Mouse (Mus musculus) T-helper 17 cell (primary cell): Measurements from ENCODE around the gene Best1.

Experiments
- in situ Hi-C, 2 experiments: fragments of 300-600 bp; cut with MboI, MseI; formaldehyde crosslinking; loops; 1 replicate in 1 of 2; 2 replicates in 1 of 2; pipeline ENCODE4 v1.15.1; 2025; ENCODE audit warnings: high pct_unique_total_duplicates in 2 of 2

The Best1 gene

DNA sequence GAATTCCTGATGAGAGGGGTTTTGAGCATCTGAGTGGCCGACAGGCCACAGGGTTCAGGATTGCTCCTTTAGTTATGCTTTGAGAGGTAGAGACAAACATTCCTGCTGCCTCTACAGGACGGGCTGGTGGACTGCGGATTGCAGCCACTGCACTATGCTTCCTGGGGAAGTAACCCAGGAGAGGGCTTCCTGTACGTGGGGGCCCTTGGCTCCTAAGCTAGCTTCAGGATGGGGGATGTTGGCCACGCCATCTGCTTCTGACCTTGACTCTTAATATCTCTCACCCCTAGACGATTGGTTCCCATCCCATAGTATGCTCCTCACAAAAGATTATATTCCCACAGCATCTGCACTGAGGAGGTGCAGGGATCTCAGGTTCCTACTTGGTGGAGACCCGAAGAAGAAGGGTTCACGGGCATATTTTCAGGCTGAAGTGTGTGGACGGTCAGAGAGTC lies 21.9 kb upstream of the Best1 start:
- in situ Hi-C loops: loop anchor here in 1 of 2 experiments (25.0 kb wide), 1 partner anchor 886 kb away; the partner anchor contains the start of gene Asrgl1

GRCm38 (mm10) chr19:10022414-10023303 lies 21.2 kb upstream of the Best1 start:
- in situ Hi-C loops: loop anchor here in 1 of 2 experiments (25.0 kb wide), 1 partner anchor 885 kb away; the partner anchor contains the start of gene Asrgl1

DNA sequence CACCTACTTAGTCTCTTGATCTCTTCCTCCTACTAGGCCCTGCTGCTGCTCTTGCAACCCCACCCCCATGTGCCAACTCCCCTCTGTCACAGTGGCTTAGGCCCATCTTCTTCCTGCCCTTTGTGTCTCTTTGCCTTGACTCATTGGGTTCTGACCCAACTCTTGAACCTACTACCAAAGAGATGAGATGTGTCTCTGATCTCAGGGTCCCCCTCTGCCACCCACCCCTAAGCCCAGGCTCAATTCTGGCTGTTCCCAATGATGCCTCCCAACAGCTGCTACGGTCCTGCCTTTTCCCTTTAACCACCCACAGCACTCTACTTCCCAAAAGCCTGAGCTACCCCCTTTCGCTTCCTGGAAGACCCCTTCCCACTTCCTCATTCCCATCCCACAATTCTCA lies 20.5 kb upstream of the Best1 start:
- in situ Hi-C loops: loop anchor here in 1 of 2 experiments (25.0 kb wide), 1 partner anchor 885 kb away; the partner anchor contains the start of gene Asrgl1

GRCm38 (mm10) chr19:10019214-10019760 lies 17.9 kb upstream of the Best1 start:
- in situ Hi-C loops: loop anchor here in 1 of 2 experiments (25.0 kb wide), 1 partner anchor 882 kb away; the partner anchor contains the start of gene Asrgl1

DNA sequence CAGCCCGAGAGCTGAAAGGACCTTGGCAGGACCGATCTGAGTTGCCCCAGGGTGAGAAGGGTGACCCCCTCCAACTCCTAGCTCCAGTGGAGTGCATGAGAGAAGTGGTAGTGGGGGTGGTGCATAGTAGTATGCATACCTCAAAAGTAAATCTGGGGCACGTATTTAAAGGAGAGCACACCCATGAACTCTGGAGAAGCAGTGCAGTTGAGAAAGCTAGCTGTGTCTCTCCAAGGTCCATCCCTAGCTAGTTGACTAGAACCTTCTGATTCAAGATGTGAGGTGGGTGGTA lies 17.0 kb upstream of the Best1 start:
- in situ Hi-C loops: loop anchor here in 1 of 2 experiments (25.0 kb wide), 1 partner anchor 881 kb away; the partner anchor contains the start of gene Asrgl1

DNA sequence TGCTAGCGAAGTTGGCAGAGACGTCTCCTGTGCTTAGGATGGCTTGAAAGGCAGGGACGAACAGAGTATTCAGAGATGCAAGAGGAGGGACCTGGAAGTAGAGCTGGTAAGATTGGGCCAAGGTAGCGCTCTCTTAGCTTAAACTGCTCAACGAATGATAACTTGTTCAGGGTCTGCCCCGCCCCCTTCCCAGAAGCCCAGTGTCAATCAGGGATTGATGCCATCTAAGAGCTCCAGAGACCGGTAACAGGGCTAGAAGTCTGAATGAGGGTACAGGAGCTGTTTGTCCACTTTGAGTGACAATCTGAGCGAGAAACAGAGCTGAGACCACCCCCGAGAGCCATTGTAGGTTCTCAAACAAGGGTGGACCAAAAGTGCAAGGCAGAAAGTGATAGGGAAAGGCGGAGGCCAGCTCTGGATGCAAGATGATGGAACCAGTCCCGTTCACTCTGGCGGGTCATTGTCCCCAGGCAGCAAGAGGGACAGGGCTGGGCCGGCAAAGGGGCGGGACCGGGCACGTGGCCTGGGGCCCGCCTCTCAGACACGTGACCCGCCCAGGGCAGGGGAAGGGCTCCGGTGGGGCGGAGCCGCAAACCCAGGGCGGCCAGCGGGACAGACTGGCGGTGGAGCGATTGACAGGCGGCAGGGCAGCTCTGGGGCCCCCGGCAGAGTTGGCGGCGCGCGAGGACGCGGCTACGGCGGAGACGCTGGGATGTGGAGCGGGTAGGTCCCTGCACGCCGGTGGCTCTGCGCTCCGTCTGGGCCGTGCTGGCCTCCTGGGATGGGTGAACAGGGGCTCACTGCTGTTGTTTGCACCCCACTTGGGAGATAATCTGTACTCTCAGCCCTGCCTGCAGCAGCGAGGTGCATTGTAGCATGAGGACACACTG lies 16.4 kb upstream of the Best1 start:
- in situ Hi-C loops: loop anchor here in 1 of 2 experiments (25.0 kb wide), 1 partner anchor 881 kb away; the partner anchor contains the start of gene Asrgl1

- in situ Hi-C loops: loop anchor here in 1 of 2 experiments (25.0 kb wide), 1 partner anchor 879 kb away; the partner anchor contains the start of gene Asrgl1
Measured at GRCm38 (mm10) chr19:10016151-10016550, 14.7 kb upstream of the Best1 start.

DNA sequence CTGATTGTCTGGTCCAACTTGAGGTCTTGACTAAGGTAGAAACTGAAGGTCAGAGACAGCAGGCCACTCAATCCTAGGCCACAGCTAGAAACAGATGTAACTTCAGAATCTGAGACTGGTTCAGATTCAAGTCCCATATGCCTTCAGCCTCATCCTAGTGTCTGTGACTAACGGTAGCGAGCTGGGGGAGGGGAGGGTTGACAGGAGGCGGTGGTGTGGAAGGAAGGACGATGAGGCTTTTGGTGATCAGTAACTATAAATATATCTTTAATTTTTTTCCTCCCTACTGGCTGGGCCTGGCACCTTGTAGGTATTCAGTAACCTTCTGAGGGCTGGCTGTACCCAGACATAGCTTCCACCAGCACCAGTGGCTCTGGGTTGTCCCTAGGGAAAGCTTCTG lies 14.0 kb upstream of the Best1 start:
- in situ Hi-C loops: loop anchor here in 1 of 2 experiments (25.0 kb wide), 1 partner anchor 878 kb away; the partner anchor contains the start of gene Asrgl1

DNA sequence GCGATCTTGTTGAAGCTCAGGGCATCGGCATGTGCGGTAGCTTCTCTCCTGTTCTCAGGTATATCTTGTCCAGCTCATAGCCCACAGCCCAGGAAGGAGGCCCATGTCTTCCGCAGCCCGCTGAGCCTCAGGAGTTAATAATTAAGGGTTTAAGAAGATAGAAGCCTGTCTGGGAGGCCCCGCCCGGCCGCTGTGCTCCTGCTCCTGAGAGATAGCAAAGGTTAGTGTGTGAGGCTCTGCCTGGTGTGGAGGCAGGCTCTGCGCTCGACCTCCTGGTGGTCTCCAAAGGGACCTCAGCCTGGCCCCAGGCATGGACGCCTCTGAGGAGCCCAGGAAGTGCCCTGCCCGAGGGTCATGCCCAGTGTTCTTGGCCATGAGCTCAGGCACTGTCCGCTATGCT lies 13.4 kb upstream of the Best1 start:
- in situ Hi-C loops: loop anchor here in 1 of 2 experiments (25.0 kb wide), 1 partner anchor 878 kb away; the partner anchor contains the start of gene Asrgl1

- in situ Hi-C loops: loop anchor here in 1 of 2 experiments (25.0 kb wide), 1 partner anchor 877 kb away; the partner anchor contains the start of gene Asrgl1
Measured at GRCm38 (mm10) chr19:10013913-10014312, 12.5 kb upstream of the Best1 start.

GRCm38 (mm10) chr19:10013348-10013747 lies 11.9 kb upstream of the Best1 start:
- in situ Hi-C loops: loop anchor here in 1 of 2 experiments (25.0 kb wide), 1 partner anchor 876 kb away; the partner anchor contains the start of gene Asrgl1

GRCm38 (mm10) chr19:10012827-10013278 lies 11.4 kb upstream of the Best1 start:
- in situ Hi-C loops: loop anchor here in 1 of 2 experiments (25.0 kb wide), 1 partner anchor 876 kb away; the partner anchor contains the start of gene Asrgl1

GRCm38 (mm10) chr19:10011408-10011807 lies 10.0 kb upstream of the Best1 start:
- in situ Hi-C loops: loop anchor here in 1 of 2 experiments (25.0 kb wide), 1 partner anchor 874 kb away; the partner anchor contains the start of gene Asrgl1

DNA sequence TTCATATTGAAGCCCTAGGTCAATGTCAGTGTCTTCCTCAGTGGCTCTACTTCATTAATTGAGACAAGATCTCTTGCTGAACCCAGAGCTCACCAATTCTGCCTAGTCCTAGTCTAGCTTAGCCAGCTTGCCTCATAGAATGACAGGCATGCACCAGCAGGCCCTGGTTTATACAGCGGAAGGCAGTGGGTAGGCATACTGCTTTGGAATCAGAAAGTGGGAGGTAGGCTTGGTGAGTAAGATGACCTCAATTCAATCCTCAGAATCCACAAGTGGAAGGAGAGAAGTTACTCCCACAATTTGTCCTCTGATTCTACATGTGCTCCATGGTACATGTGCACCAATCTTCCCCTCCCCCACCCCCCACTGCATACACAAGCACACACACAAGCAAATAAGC lies 2.3 kb upstream of the Best1 start:
- in situ Hi-C loops: loop anchor here in 1 of 2 experiments (25.0 kb wide), 1 partner anchor 866 kb away; the partner anchor contains the start of gene Asrgl1

DNA sequence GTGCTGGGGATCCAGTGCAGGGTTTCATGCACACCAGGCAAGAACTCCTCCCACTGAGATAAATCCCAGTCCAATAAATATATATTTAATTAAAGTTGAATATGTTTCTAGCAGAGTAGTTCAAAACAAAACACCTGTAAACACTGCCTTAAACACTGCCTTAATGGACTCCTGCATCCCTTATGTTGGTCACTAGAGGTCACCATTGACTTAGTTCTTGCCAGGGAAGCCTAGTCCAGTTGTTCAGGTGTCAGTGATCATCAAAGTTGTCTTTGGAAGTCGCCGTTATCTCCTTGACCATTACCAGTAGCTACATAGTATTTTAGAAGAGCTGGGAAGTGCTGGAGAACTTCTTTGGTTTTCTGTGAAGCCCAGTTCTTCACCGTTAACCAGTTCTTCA lies 1.1 kb downstream of the Best1 start:
- in situ Hi-C loops: loop anchor here in 1 of 2 experiments (25.0 kb wide), 1 partner anchor 863 kb away; the partner anchor contains the start of gene Asrgl1

DNA sequence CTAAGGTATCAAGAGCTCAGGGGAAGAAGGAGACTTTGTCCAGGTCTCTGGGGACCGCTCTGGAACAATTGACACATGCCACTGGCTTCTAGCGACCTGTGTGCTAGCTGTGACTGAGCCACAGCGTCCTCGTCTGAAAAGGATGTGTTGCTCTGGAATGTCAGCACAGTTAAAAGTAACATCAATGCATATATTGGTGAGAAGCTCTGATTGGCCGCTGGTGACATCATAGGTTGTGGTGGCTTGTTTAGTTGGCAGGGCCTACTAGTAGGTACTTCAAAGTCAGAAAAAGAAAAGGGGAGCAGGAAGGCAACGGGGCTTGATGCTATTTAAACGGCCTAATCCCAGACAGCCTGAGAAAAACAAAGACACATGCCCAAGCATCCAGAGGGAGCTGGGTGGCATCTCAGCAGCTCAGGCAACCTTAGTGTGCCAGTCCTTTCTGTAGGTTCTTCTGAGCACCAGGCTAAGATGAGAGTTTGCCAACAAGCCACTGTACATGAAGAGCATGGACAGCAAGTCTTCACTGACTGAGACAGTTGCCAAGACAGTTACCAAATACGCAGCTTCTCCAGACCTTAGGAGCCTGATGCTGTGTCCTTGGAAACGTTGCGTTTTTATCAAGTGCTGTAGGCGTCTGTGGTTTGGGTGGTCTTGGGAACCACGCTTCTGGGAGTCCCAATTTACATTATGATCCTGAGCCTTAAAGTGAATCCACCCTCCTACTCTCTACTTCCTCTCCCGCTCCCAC lies 2.5 kb downstream of the Best1 start:
- in situ Hi-C loops: loop anchor here (5.0 kb wide), 2 partner anchors 33 to 188 kb away; no protein-coding TSS in a partner anchor

DNA sequence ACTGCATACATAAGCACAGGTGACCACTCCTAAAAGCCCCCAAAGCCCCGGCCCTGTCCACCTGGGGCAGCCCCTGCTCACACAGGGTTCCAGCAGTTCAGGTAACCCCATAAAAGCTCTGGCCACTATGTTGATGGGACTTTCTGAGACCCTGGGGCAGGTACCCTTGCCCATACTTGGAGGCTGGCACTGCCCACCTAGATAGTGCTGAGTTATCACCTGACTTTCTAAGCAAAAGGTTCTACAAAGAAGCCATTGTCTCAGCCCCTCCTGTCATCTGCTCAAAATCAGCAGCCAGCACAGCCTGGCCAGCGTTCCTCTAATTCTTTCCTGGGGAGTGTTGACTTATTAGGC lies 3.4 kb downstream of the Best1 start:
- in situ Hi-C loops: loop anchor here (5.0 kb wide), 2 partner anchors 34 to 189 kb away; no protein-coding TSS in a partner anchor

- in situ Hi-C loops: loop anchor here (5.0 kb wide), 2 partner anchors 35 to 190 kb away; no protein-coding TSS in a partner anchor
Measured at GRCm38 (mm10) chr19:9997204-9998062, 4.0 kb downstream of the Best1 start.
